Mouse (Mus musculus) ES-E14 (cell line): ENCODE data around the gene Myt1l.

Experiments used
- HCFC1 ChIP-seq: IDR thresholded peaks from 2 replicates; pipeline ENCODE4 v1.6.1; 2012; ENCODE audit warnings: low read length, inconsistent platforms, borderline replicate concordance; ENCODE audit not compliant: insufficient read depth
- MAFK ChIP-seq: IDR thresholded peaks from 2 replicates; pipeline ENCODE4 v1.6.1; 2014; ENCODE audit warnings: mild to moderate bottlenecking, low read depth, low read length, inconsistent platforms; ENCODE audit not compliant: insufficient read depth
- ZC3H11A ChIP-seq: IDR thresholded peaks from 2 replicates; pipeline ENCODE4 v1.6.1; 2012; ENCODE audit warnings: low read depth, mild to moderate bottlenecking, inconsistent platforms, low read length, borderline replicate concordance
- ZNF384 ChIP-seq: IDR thresholded peaks from 2 replicates; pipeline ENCODE4 v1.6.1; 2012; ENCODE audit warnings: low read depth, low read length, inconsistent platforms

DNA sequence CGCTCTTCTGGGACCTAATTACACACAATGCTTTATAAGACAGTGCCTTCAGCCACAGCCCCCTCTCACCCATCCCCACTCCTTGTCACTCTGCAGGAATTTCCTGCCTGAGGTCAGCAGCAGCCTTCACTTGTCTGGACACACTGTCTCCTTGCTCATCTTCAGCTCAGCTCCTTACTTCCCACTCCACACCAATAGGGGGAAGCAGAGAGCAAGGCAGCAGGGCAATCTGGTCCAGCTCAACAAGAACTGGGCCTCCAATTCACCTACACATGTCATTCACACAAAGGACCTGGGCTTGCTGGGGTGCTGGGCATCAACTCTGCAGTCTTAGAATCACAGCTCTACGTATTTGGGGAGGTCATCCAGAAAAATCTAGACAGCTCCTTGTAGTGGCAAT lies 33.0 kb downstream of the Myt1l start:
- no peak for TF ChIP-seq MAFK
- TF ChIP-seq ZNF384: no peak
- no peak for TF ChIP-seq ZC3H11A
- no peak for TF ChIP-seq HCFC1
